Mouse (Mus musculus): Measurements from ENCODE around the gene Lrrc18.

Lrrc18 gene

DNA sequence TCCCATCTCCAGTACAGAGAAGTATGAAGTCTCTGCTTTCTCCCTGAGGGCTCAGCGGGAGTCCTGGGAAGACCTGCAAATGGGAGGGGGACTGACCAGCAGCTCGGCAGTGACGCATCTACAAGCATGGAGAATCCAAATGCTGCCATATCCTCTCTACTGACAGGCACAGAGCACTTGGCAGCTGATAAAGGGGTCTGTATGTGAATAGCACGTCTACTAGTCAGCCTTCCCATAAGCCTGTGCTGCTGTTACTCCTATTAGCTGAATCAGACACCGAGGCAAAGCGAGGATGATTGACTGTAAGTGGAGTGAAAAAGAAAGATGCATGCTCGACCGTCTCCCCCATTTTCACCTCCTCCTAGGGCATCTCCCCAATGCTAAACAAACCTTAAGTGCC, 62.3 kb downstream of the Lrrc18 start:
- DNase-seq (ENCODE audit: low spot score), result no peak

DNA sequence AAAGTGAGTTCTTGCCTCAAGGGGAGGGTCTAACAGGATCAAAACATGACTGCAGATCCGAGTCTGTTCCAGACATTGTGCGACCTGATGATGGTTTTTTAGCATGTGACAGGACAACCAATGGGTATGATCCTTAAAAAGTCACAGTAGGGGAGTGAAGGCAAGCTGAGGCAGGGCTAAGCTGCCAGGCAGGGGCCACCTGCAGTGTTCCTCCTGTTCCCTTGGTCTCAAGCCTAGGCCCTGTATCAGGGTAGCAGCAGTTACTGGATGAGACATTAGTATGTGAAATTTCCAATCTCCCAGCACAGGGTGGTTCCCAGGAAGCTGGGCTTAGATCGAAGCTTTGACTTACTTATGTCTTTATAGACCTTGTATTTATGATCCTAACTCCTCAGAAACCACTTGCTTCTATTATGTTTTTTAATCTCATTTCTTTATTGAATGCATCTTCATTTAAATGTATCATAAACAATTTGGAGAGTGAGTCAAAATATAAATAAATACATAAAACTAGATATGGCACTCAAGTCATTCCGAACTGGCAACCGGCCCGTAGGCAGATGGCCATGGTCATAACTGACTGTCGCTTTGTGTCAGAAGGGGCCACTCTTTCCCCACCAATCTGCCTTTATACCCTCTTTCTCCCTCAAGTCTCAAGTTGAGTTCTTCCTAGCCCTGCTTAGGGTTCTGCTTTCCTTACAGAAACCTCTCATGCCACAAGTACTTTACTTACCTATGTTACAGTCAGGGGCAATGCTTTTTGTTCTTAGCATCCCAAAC, 67.9 kb downstream of the Lrrc18 start:
- no peak for DNase-seq (ENCODE audit: low spot score)

DNA sequence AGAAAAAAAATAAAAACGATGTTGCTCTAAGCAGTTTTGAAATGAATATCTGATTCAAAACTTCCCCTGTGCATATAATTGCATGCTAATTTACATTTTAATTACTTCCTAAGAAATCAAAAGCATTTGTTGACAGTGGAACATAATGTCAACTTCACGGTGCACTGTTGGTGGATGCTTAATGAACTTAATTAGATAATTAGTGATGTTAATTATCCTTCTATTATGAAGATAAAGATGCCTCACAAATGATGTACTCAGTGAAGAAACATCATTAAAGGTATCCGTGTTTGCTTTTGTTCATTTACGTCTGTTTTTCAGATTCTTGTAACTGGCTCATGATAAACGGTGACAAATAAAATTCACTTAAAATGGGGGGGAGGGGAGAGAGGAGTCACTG, 71.8 kb downstream of the Lrrc18 start:
- DNase-seq (ENCODE audit: low spot score), result no peak

All from MN1 (cell line).